Mouse (Mus musculus) adrenal gland (tissue): ENCODE data around the gene Nxnl2.

Source experiments
- intact Hi-C: fragments of 180-260 bp; cut with DNase I; formaldehyde crosslinking; loops from one replicate; pipeline ENCODE4 v1.15.1; 2025
- long read RNA-seq, 2 experiments: library from polyadenylated mRNA; unstranded; transcript quantifications; one replicate each; pipeline ENCODE4 v2.0.0; 2020; ENCODE audit warnings: borderline replicate concordance in 1 of 2; ENCODE audit not compliant: insufficient replicate concordance in 1 of 2

Gene Nxnl2
- long read RNA-seq, experiment 1 = 0 reads
- long read RNA-seq, experiment 2 = 0 reads

GRCm38 (mm10) chr13:51170691-51171680 lies at the start of gene Nxnl2:
Gene Nxnl2 (plus strand): TSS chr13:51171022.
- intact Hi-C loops = no loop called here

- intact Hi-C loops = no loop called here
Observed at GRCm38 (mm10) chr13:51121966-51122365, 48.9 kb upstream of the Nxnl2 start.

- intact Hi-C loops = no loop called here
Observed at GRCm38 (mm10) chr13:51122771-51123170, 48.1 kb upstream of the Nxnl2 start.

GRCm38 (mm10) chr13:51125357-51125756 lies 45.5 kb upstream of the Nxnl2 start:
- intact Hi-C loops = no loop called here

- intact Hi-C loops = no loop called here
Observed at GRCm38 (mm10) chr13:51127906-51128305, 42.9 kb upstream of the Nxnl2 start.

GRCm38 (mm10) chr13:51128417-51128816 lies 42.4 kb upstream of the Nxnl2 start:
- intact Hi-C loops = no loop called here

GRCm38 (mm10) chr13:51131179-51131578 lies 39.6 kb upstream of the Nxnl2 start:
- intact Hi-C loops = no loop called here

GRCm38 (mm10) chr13:51136315-51136714 lies 34.5 kb upstream of the Nxnl2 start:
- intact Hi-C loops = no loop called here

- intact Hi-C loops = no loop called here
Observed at GRCm38 (mm10) chr13:51136996-51137701, 33.7 kb upstream of the Nxnl2 start.

GRCm38 (mm10) chr13:51137702-51138031 lies 33.2 kb upstream of the Nxnl2 start:
- intact Hi-C loops = no loop called here

GRCm38 (mm10) chr13:51147106-51147505 lies 23.7 kb upstream of the Nxnl2 start:
- intact Hi-C loops = no loop called here

- intact Hi-C loops = loop anchor here (10.0 kb wide), 1 partner anchor 48 kb away; the partner anchor contains the start of gene Spin1
Observed at GRCm38 (mm10) chr13:51152966-51153669, 17.7 kb upstream of the Nxnl2 start.

- intact Hi-C loops = loop anchor here (10.0 kb wide), 1 partner anchor 49 kb away; the partner anchor contains the start of gene Spin1
Observed at GRCm38 (mm10) chr13:51153670-51154030, 17.2 kb upstream of the Nxnl2 start.

GRCm38 (mm10) chr13:51155178-51156013 lies 15.4 kb upstream of the Nxnl2 start:
- intact Hi-C loops = loop anchor here (10.0 kb wide), 1 partner anchor 51 kb away; the partner anchor contains the start of gene Spin1

GRCm38 (mm10) chr13:51156014-51156386 lies 14.8 kb upstream of the Nxnl2 start:
- intact Hi-C loops = loop anchor here (10.0 kb wide), 1 partner anchor 51 kb away; the partner anchor contains the start of gene Spin1

GRCm38 (mm10) chr13:51157291-51157690 lies 13.5 kb upstream of the Nxnl2 start:
- intact Hi-C loops = loop anchor here (10.0 kb wide), 1 partner anchor 52 kb away; the partner anchor contains the start of gene Spin1

- intact Hi-C loops = no loop called here
Observed at GRCm38 (mm10) chr13:51161672-51162071, 9.2 kb upstream of the Nxnl2 start.

- intact Hi-C loops = no loop called here
Observed at GRCm38 (mm10) chr13:51162246-51162645, 8.6 kb upstream of the Nxnl2 start.

- intact Hi-C loops = no loop called here
Observed at GRCm38 (mm10) chr13:51166711-51167110, 4.1 kb upstream of the Nxnl2 start.

GRCm38 (mm10) chr13:51170215-51170614 lies 607 bp upstream of the Nxnl2 start:
- intact Hi-C loops = no loop called here
